Mouse (Mus musculus): Measurements from ENCODE around the gene 1700028P14Rik. TPM values are rescaled to one million over a fixed set of nuclear protein-coding genes. Genes with fewer than 3 reads are reported as not detected.

1700028P14Rik gene
- polyA plus RNA-seq, 1 experiment from 2014 or later, result 0.22 TPM

DNA sequence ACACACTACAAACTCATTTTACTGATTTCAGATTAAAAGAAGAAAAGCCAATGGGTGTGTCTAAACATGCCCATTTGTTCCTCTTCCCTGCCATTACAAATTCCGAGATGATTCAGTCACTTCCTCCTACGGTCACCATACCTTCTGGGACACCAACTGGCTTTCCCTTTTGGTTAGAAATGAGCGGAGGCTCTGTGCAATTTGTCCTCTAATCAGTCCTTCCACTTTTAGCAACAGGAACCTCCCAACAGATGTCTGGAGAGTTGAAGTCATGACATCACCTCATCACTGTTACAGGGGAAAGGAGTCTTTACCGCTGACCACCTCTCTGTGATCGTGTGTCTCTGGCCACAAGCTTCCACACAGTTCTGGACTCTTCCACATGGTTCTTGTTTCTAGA lies 132.0 kb downstream of the 1700028P14Rik start:
- Histone ChIP-seq H3K36me3 (replicated peaks) (no peaks in the 10 kb centered on the region), H3K27ac (replicated peaks) (no peak overlapping the region), H3K4me3 (no peak overlapping the region), H3K9me3 (no peaks in the 10 kb centered on the region), H3K4me1 (no peaks in the 10 kb centered on the region), H3K27me3 (replicated peaks; ENCODE audit: low read depth, poor library complexity, severe bottlenecking) (no peaks in the 10 kb centered on the region)
- 80% methylated on average over 5 of the region's 5 CpGs for WGBS
- no peak for DNase-seq (ENCODE audit: low spot score)

GRCm38 (mm10) chr19:23518477-23518876 lies 134.1 kb downstream of the 1700028P14Rik start:
- Histone ChIP-seq H3K4me3 (no peak overlapping the region), H3K27me3 (replicated peaks; ENCODE audit: low read depth, poor library complexity, severe bottlenecking) (no peaks in the 10 kb centered on the region), H3K36me3 (replicated peaks) (no peaks in the 10 kb centered on the region), H3K4me1 (peaks cover 6% of the 10 kb centered on the region; the same call in 1 of the 2 replicates), H3K9me3 (no peaks in the 10 kb centered on the region), H3K27ac (replicated peaks) (no peak overlapping the region)
- WGBS, result 96% methylated on average over 5 of the region's 5 CpGs
- no peak for DNase-seq (ENCODE audit: low spot score)

- H3K27me3 ChIP-seq (replicated peaks; ENCODE audit: low read depth, poor library complexity, severe bottlenecking), result no peaks in the 10 kb centered on the region
- H3K9me3 ChIP-seq, result no peaks in the 10 kb centered on the region
- H3K4me3 ChIP-seq, result no peak overlapping the region
- DNase-seq (ENCODE audit: low spot score), result no peak
- no peaks in the 10 kb centered on the region for H3K36me3 ChIP-seq (replicated peaks)
- H3K4me1 ChIP-seq, result peaks cover 18% of the 10 kb centered on the region
- WGBS, result 54% methylated on average over 2 of the region's 2 CpGs
- no peak overlapping the region for H3K27ac ChIP-seq (replicated peaks)
These were observed 141.3 kb downstream of the 1700028P14Rik start for GRCm38 (mm10) chr19:23511303-23511702.

Other genes with a start within 250 kb of the 1700028P14Rik start
- gene Mamdc2, start 204.4 kb downstream of the 1700028P14Rik start, polyA plus RNA-seq (2016; fragmentation: Nextera tagmentation; extraction: Ambion mirVana), result 0.98 and 1.2 TPM in 2 replicates
- gene Ptar1, start 34.6 kb upstream of the 1700028P14Rik start, polyA plus RNA-seq (2016; fragmentation: Nextera tagmentation; extraction: Ambion mirVana), result 8.1 and 8.8 TPM in 2 replicates
- gene Apba1, start 106.1 kb upstream of the 1700028P14Rik start, polyA plus RNA-seq (2016; fragmentation: Nextera tagmentation; extraction: Ambion mirVana), result 0.31 TPM in 2 replicates